Mouse (Mus musculus) embryo, embryonic 10.5 days (tissue): ENCODE data around the gene Borcs6.
"Not testable (repeated sequence)": the region's sequence is repeated elsewhere in the genome, so short reads cannot be mapped to it uniquely, and the experiment has no call there.

Source experiments
- DNase-seq: peaks from one replicate; pipeline ENCODE4 v3.0.0-alpha.2; 2015; ENCODE audit warnings: low spot score

Borcs6 gene

DNA sequence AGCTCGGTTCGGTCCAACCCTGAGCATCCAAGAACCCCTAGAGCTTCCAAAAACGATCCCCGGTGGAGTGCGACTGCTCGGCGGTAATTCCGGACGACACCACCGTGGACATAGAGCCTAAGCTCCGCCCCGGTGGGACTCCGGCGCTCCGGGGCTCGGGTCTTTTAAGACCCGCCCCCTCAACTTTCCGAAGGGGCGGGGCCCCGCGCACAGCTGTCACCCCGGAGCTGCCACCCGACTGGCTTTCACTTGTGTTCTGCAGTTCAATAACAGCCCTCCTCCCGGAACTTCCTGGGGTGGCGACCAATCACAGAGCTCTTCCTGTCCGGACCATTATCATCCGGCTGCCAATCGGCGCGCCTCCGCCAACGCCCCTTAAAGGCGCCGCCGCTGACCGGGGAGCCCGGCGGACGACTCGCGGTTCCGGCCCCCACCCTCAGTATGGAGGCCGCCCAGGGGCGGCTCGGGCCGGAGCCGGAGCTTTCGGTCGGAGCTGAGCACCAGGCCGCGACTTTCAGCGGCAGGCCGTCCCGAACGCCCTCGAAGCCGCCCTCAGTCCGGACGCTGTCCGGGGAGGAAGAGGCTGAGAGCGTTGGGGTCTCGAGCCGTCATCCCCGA lies at the start of gene Borcs6:
TSS of gene Borcs6 (plus strand) at position 361 of the 618 bp plus-strand sequence.
- DNase-seq = peak; percentile 98

DNA sequence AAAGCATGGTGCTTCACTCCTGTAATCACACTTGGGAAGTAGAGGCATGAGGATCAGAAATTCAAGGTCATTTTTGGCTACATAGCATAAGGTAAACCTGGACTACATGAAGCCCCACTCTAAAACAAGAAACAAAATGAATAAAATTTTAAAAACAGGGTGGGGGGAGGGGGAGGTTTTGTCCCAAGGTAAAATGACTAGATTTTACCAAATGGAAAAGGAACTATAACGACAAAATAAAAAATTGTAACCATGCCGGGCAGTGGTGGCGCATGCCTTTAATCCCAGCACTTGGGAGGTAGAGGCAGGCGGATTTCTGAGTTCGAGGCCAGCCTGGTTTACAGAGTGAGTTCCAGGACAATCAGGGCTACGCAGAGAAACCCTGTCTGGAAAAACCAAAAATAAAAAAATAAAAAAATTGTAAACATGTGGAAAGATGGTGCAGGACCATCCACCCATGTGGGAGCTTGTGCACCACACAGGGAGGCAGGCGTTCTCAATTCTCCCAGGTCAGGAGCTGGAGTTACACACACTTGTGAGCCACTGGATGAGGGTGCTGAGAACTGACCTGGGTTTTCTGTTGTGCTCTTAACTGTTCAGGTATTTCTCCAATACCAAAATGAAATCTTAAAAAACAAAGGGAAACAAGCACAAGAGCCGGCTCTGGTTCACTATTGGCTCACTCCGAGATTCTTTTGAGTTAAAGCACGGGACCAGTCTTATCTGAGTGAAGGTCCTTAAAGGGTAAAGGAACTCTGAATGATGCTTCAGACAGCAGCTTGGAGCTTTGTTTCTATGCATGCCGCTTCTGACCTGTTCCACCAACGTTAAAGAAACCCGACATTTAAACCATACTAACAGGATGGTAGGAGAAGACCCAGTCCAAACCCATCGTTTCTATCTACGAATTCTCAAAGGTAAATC lies 48.9 kb upstream of the Borcs6 start:
- no peak for DNase-seq

DNA sequence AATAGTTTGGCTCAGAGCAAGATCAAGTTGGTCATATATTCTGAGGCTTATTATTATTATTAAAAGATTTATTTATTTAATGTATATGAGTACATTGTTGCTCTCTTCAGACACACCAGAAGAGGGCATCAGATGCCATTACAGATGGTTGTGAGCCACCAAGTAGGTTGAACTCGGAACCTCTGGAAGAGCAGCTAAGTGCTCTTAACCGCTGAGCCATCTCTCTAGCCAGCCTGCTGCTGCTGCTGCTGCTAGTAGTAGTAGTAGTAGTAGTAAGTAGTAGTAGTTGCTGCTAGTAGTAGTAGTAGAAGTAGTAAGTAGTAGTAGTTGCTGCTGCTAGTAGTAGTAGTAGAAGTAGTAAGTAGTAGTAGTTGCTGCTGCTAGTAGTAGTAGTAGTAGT lies 48.1 kb upstream of the Borcs6 start:
- not testable (repeated sequence) for DNase-seq

DNA sequence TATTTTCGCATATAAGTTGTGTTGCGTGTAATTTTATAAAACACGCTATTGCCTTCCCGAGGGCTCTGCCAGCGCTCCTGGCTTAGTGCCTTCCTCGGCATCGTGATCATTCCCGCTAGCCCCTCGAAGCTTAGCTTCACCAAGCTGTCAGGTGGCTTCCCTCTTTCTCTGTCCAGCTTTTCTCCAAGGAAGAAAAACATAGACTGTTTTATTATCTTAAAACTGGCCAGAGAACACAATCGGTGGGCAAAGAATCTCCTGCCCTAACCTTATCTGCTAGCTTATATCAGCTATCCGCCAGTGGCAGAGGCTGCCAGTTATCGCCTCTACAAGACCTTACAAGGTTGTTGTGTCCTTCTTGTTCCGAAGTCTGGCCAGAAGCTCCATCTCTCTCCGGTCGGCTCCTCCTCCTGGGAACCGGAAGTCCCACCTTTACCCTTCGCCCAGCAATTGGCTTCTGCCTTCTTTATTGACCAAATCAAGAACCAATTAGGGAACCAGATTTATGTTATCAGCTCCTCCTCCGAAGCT lies 47.4 kb upstream of the Borcs6 start:
- peak; percentile 94 for DNase-seq

DNA sequence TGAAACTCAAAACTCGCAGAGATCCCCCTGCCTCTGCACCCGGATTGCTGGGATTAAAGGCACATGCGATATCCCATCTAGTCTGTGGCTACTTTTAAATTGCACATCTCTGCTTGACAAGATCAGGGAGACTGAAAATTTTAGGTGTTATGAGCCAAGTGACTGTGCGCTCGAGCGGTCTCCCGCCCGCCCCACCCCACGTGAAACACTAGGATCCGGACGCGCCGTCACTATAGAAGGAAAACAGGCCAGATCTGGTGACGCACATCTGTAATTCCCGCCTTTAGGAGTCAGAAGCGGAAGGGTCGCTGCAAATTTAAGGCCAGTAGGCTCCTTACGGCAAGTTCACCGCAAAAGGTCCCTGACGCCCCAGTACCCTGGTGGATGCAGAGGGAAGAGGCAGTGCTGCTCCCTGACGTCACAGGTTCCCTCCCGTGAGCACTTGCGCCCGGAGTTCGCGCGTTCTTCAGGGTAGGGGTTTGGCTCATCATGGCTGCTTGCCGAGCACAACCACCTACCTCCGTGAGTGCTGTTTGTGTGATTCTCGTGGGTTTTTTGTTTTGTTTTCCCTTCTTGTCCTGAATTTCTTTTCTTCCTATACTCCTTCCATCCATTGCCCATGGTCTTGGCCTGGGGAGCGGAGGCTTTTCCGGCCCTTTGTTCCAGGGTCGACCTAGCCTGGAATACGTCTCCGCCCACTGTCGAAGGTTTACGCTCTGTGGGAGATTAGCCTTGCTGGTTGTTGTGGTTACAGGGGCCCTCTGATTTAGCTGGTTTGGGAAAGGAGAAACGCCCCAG lies 43.7 kb upstream of the Borcs6 start, which contains the start of gene Ctc1:
TSS of gene Ctc1 (plus strand) at position 268 of the 798 bp plus-strand sequence.
- DNase-seq = peak; percentile 97

DNA sequence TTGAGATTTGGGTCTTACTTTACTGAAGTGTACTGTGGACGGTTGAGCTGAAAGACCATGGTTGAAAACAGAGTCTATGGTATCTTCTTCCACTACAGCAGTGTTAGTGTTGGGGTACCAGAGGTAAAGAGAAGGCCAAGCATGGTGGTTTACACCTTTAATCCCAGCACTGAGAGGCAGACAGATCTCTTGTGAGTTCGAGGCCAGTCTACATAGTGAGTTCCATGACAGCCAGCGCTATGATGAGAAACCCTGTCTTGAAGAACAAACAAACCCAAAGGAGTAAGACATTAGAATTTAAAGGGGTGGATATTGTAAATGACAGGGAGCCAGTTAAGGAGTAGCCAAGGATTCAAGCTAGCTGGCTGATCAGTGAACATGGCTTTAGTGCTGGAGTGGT lies 42.8 kb upstream of the Borcs6 start:
- DNase-seq = no peak

DNA sequence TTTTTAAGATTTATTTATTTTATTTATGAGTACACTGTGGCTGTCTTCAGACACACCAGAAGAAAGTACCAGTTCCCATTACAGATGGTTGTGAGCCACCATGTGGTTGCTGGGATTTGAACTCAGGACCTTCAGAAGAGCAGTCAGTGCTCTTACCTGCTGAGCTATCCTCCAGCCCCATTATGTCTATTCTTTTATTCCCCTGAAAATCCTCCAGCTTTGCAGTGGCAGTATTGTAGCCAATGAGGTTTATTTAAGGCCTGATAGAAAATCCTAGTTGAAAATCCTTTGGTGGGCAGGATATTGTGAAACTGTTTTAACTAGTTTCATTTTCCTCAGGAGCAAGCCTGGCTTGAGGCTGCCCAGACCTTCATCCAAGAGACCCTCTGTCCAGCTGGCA lies 38.8 kb upstream of the Borcs6 start:
- DNase-seq = no peak

DNA sequence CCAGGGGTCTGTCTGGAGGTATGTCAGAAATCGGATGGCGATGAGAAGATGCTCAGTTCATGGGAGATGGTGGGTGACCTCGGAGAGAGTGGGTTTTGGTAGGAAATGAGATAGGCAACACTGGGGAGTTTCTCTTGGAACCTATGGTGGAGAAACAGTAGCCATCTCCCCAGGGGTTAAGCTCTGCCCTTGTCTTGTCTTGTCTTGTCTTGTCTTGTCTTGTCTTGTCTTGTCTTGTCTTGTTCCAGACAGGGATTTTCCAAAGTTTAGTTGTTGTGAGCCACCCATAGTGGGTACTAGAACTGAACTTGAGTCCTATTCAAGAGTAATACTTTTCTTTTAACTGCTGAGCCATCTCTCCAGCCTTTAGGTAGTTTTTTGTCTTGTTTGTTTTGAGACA lies 33.0 kb upstream of the Borcs6 start:
- no peak for DNase-seq

DNA sequence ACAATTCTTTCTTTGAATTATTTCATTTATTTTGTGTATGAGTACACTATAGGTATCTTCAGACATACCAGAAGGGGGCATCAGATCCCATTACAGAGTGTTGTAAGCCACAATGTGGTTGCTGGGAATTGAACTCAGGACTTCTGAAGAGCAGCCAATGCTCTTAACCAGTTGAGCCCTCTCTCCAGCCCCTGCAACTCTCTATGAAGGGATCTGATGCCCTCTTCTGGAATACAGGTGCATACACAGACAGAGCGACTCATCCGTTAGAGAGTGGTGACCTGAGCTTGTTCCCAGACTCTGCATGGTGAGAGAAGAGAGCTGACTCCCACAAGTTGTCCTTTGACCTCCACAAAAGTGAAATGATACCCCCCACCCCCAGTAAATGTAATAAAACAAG lies 30.7 kb upstream of the Borcs6 start:
- DNase-seq = peak; percentile 45

DNA sequence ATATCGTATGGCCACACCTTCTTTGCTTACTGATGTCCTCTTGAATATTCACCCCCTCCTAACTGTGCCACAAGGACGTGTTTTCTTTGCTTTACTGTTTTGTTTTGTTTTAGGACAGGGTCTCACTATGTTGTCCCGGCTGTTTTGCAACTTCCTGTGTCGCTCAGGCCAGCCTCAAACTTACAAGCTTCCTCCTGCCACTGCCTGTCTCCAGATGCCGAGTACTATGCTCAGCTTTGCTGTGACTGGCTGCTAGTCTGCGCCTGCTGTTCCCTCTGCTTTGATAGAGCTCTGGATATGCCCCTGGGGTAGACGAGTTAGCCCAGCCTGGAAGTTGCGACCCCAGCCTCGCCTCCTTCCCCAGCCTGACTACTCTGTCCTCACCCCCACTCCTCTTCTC lies 26.0 kb upstream of the Borcs6 start:
- DNase-seq = no peak

DNA sequence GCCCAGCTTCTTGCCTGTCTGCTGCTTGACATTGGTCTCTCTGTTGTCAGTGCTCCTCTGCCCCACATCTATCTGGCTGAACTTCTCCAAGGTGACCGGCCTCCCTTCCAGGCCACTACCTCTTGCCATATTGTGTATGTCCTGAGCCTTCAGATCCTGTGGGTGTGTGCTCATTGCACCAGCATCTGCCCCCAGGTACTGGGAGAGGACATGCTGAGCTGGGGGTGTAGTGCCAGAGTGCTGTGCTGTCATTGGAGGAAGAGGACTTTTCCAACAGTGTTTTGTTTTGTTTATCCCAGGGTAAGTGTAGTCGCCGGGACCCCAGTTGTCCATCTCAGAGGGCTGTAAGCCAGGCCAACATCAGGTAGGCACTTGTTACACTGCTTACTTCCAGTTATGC lies 24.9 kb upstream of the Borcs6 start:
- DNase-seq = no peak

DNA sequence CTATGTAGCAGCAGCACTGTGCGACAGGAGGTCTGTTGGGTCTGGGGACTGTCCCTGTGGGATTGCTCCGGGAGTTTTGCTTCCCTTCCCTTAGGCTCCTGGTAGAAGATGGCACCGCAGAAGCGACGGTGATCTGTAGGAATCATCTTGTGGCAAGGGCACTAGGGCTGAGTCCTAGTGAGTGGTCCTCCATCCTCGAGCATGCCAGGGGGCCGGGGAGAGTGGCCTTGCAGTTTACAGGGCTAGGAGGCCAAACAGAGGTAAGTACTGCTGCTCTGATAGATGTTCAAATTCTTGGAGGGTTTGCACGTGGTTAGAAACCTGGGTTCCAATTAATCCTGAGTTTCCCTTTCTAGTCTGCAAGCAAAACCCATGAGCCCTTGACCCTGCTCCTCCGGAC lies 24.1 kb upstream of the Borcs6 start:
- DNase-seq = no peak

DNA sequence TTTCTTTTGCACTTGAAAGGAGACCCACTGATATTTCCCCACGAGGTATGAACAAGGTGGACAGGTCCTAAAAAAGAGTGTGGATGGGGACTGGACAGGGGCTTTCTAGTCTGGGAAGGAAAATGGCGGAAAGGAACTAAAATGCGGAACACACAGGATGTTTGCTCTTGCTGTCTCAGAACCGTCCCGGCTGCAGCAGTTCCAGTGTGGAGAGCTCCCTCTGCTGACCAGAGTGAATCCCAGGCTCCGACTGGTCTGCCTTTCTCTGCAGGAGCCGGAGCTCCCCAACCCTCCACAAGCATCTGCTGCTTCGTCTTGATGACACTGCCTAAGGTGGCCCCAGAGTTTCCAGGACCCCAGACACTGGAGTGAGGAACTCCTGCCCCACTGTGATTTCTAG lies 23.7 kb upstream of the Borcs6 start:
- peak; percentile 94 for DNase-seq

DNA sequence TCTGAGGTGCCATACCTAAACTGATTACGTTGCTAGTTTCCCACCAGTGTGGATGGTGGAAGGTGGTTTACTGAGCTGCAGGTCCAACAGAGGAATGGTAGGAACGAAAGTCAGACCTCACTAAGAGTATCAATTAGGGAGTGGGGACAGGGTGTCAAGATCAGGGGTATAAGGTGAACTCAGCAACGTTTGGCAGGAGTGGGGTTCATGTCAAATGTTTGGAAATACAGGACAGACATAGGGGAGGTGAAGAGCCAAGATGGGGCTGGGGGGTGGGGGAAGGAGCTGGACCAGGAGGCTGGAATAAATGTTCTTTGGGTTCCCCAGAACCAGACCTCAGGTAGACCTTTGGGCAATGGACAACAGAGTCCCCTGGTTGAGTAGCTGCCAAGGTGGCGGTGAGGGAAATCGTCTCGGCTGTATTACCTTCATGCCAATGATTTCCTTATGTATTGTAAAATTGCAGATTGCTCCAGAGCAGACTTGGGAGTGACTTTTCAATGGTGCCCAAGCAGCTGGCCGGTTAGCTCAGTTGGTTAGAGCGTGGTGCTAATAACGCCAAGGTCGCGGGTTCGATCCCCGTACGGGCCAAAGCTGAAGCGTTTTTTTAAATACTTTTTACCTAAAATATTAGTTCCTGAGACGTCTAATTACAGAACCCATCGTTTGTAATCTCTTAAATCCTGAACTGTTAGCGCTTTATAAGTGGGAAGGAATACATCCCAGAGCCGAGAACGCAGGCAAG lies 22.9 kb upstream of the Borcs6 start:
- DNase-seq = peak; percentile 94

DNA sequence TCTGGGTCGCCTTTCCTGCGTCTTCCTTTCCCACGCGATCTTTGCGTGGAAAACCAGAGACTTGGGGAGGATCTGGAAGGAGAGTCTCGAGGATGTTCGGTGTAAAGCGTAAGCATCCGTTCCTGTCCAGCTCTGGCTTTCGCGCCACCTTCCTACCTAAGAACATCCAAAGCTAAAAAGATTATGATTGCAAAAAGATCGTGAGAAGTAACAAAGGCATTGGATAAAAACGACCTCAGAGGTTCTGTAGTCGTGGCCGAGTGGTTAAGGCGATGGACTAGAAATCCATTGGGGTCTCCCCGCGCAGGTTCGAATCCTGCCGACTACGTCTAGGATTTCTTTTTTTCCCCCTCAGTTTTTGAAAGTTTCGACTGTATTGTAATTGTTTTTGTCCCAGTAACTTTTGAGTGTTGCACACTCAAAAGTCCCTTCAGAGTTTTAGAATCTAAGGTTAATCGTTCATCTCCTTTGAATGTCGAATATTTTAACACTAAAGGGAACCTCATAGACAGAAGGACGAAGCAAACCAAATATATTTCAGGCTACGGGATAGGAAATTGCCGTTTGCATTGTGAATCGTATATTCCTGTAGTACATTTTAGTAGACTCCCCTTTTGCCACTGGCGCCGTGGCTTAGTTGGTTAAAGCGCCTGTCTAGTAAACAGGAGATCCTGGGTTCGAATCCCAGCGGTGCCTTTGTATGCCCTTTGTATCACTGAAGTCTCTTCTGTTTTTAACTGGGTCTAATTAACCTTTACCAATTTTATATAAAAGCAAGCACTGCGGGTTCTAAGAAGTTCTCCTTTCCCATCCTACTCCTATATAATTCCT lies 22.1 kb upstream of the Borcs6 start:
- DNase-seq = peak; percentile 96

DNA sequence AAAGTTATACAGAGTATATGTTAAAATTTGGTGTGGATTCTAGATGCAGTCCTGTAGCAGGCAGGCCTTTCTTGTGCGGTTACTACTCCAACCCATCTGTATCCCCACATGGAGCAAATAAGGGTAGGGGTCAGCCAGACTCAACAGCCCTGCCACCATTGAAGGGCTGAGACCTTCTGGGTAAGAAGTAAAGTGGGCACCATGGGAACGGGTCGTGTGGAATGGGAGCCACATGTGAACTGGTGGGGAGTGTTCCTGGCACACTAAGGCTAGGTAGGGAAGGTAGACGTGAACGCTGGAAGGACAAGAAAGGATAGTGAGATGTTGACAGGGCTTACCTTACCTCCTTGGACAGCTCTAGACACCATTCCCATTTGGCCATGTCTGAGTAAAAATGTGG lies 21.3 kb upstream of the Borcs6 start:
- DNase-seq = no peak

DNA sequence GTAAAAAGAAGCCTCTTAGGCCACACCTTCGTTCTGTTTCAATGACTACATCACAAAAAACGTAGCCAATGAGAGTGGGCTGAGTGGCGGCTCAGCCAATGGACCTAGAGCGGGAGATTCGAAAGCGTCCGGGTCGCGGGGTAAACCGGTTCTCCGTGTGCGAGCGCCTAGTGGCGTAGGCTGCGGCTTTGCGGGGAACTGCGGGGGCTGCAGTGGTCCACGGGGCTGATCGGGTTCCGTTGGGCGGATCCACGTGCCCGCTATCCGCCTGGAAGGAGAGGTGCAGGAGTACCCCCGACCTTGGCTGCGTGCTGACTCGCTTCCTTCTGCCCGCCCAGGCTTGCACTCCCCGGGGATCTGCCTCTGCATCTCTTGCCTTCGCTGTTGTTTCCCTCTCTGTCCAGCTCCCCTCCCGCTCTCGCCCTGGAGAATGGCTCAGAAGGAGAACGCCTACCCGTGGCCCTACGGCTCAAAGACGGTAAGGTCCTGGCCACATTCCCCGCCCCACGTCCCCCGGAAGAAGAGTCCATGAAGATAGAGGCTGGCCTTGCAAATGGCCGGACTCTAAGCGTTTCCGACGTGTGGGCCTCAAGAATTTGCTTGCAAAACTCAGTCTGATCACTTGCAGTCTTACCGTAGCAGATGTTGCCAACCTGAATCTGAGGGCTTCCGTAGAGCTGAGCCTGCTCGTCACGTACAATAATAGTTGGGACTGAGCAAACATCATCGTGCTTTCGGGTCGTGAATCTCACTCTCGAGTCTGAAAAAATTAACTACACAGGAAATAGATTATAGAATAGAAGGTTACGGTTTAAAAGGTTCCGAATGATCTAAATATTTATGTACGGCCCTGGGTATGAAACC lies 13.8 kb upstream of the Borcs6 start, which contains the start of gene Aurkb:
TSS of gene Aurkb (plus strand) at position 117 of the 864 bp plus-strand sequence.
- DNase-seq = peak; percentile 97

DNA sequence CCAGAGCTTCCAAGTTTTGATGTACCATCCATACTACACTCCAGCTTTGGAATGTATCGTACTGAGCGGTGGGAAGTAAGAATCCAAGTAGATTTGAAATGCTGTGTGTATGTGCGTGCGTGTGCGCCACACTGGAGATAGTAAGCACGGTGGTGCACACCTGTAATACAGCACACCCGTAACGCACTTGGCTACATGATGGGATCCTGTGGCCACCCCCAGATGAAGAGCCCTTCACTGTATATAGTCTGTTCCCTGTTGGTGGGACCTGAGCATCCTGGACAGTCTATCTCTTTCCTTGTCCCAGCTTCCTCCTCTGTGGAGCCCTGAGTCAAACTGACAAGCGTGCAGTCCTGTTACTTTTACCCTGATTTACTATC lies 13.1 kb upstream of the Borcs6 start:
- DNase-seq = no peak

DNA sequence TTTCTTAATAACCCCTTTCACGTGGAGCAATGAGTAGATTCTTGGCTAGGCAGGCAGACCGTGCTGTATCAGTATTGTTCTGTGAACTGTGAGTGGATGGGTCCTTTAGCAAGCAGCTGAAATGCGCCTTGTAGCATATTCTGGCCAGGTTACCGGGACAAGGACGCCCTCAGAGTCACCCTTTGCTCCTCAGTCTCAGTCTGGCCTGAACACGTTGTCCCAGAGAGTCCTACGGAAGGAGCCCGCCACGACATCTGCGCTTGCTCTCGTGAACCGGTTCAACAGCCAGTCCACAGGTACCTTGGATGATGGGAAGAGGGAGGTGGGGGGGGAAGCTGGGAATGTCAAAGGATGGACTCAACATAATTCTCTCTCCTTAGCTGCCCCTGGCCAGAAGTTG lies 11.9 kb upstream of the Borcs6 start:
- DNase-seq = no peak

DNA sequence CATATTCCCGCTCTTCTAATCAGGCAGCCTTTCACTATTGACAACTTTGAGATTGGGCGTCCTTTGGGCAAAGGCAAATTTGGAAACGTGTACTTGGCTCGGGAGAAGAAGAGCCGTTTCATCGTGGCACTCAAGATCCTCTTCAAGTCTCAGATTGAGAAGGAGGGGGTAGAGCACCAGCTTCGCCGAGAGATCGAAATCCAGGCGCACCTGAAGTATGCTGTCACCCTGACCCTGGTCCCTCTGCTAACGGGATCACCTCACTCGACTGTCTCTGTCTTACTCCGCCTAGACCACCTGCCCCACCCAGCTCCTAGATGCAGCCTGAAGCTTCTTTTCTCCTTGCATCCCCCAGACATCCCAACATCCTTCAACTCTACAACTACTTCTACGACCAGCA lies 11.4 kb upstream of the Borcs6 start:
- DNase-seq = no peak
